Mouse (Mus musculus) thymus, adult 2 months (tissue): ENCODE results near the gene Ifna4.
"Not testable (repeated sequence)": the region's sequence is repeated elsewhere in the genome, so short reads cannot be mapped to it uniquely, and the experiment has no call there.

Source experiments
- CTCF ChIP-seq: fragments of 200-500 bp; IDR thresholded peaks from 2 replicates; pipeline ENCODE4 v1.5.1; 2012; ENCODE audit warnings: mild to moderate bottlenecking, control low read depth, low read length, moderate library complexity, borderline replicate concordance; ENCODE audit not compliant: control insufficient read depth, poor library complexity, insufficient read depth; ENCODE audit errors: extremely low read depth
- POLR2A ChIP-seq: fragments of 200-500 bp; IDR thresholded peaks from 2 replicates; pipeline ENCODE4 v1.6.1; 2012; ENCODE audit warnings: mild to moderate bottlenecking, low read length, control low read depth, moderate library complexity; ENCODE audit not compliant: control insufficient read depth, poor library complexity, insufficient read depth; ENCODE audit errors: extremely low read depth

- TF ChIP-seq CTCF, POLR2A: not testable (repeated sequence)
These were observed 42.3 kb upstream of the Ifna4 start, which contains the start of gene Gm13285 for GRCm38 (mm10) chr4:88799365-88799764.
